Comparison of ENCODE assay signal across 10 mouse cellular contexts in the genomic region with DNA sequence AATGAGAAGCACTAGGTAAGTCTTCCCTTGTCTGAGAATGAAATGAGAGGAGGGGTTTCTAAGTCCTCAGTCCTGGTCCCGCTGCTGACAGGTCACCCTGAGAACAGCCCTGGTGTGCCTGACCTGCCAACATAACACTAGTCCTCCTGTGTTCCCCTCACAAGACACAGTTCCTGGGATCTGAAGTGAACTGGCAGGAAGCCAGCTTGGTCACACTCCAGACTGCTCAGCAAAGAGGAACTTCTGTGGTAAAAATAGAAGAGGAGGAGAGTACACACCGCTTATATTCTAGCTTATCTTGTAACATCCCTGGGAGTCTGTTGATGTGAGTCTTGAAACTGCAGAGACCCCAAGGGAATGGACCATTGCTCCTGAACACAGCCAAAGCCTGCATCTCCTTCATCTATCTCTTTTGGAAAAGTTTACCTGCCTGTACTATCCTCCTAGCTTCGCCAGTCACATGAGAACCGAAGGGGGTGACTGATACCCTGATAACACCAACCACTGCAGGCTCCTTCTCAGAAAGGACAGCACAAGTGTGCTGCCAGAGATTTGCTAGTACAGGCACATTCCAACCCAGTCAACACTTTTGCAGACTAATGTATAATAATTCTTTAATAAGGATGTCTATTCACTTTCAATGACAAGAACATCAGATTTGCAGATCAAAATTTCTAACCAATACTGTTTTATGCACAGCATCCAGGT. TPM values are rescaled to one million over a fixed set of nuclear protein-coding genes. Genes with fewer than 3 reads are reported as not detected.
DNase-seq lines count a peak whose midpoint lies in the region; ATAC-seq and TF ChIP-seq lines count a peak whose summit lies in the region.
"Had no signal": no experiment of that assay in that cellular context is flagged by ENCODE, and none has a peak within 500 bp of the region (broad histone marks: within the 10 kb centered on the region; RNA-seq: fewer than 3 reads in every experiment).

No protein-coding gene starts in this region.

- H3K4me1 ChIP-seq in hindbrain, embryonic 15.5 days (replicated peaks) = no peaks in the 10 kb centered on the region
- H3K4me1 ChIP-seq in hindbrain, embryonic 10.5 days (replicated peaks) = peaks cover 5% of the 10 kb centered on the region; the same call in 1 of the 2 replicates
- H3K4me1 ChIP-seq in midbrain, embryonic 11.5 days (ENCODE audit: control insufficient read depth, insufficient read depth, low read length) = no peaks in the 10 kb centered on the region
- H3K4me1 ChIP-seq: midbrain, embryonic 12.5 days had no signal

- 0 out of 2 replicates have a peak, but pooled peaks have one; percentile 56 for ATAC-seq in hindbrain, embryonic 15.5 days (ENCODE audit: low FRiP score, low read depth)
- ATAC-seq in granulocyte monocyte progenitor cell, adult 5-6 weeks (replicated peaks; ENCODE audit: poor library complexity, severe bottlenecking) = peak; percentile 84
- peak; percentile 70 for ATAC-seq in megakaryocyte, adult 5-6 weeks (ENCODE audit: poor library complexity, severe bottlenecking)
- no peak for ATAC-seq in erythroblast, adult 5-6 weeks (replicated peaks; ENCODE audit: low FRiP score, poor library complexity, severe bottlenecking)
- no peak for ATAC-seq in midbrain, embryonic 11.5 days (ENCODE audit: low FRiP score)

- no peak overlapping the region for H3K9ac ChIP-seq in hindbrain, embryonic 15.5 days
- H3K9ac ChIP-seq in midbrain, embryonic 11.5 days (ENCODE audit: low read length) = no peak overlapping the region
- H3K9ac ChIP-seq: midbrain, embryonic 12.5 days had no signal

- no peak for TF ChIP-seq CTCF in brain, embryonic 14.5 days (IDR thresholded peaks at IDR 0.05; ENCODE audit: borderline replicate concordance, extremely low read depth, insufficient read depth, insufficient read length)

- H3K27me3 ChIP-seq in hindbrain, embryonic 15.5 days = no peaks in the 10 kb centered on the region
- H3K27me3 ChIP-seq in hindbrain, embryonic 10.5 days (ENCODE audit: insufficient read depth, poor library complexity, severe bottlenecking) = no peaks in the 10 kb centered on the region
- H3K27me3 ChIP-seq in midbrain, embryonic 11.5 days (ENCODE audit: control insufficient read depth, insufficient read depth, low read length) = no peaks in the 10 kb centered on the region
- H3K27me3 ChIP-seq: midbrain, embryonic 12.5 days had no signal

- 79% methylated on average over 4 of the region's 4 CpGs for WGBS in hindbrain, embryonic 15.5 days
- WGBS in hindbrain, embryonic 10.5 days = 91% methylated on average over 4 of the region's 4 CpGs
- WGBS in midbrain, embryonic 11.5 days = 93% methylated on average over 4 of the region's 4 CpGs

- H3K27ac ChIP-seq in hindbrain, embryonic 15.5 days (replicated peaks) = no peak overlapping the region
- H3K27ac ChIP-seq in hindbrain, embryonic 10.5 days = no peak overlapping the region
- no peak overlapping the region for H3K27ac ChIP-seq in midbrain, embryonic 11.5 days (ENCODE audit: low read depth, low read length)
- H3K27ac ChIP-seq: midbrain, embryonic 12.5 days had no signal

- no peak overlapping the region for H3K4me3 ChIP-seq in hindbrain, embryonic 15.5 days
- H3K4me3 ChIP-seq in hindbrain, embryonic 10.5 days = no peak overlapping the region
- H3K4me3 ChIP-seq in midbrain, embryonic 11.5 days (ENCODE audit: low read depth, low read length) = no peak overlapping the region
- H3K4me3 ChIP-seq: erythroblast, embryonic 14.5 days; midbrain, embryonic 12.5 days had no signal

- no peak for TF ChIP-seq POLR2A in brain, embryonic 14.5 days (IDR thresholded peaks at IDR 0.05; ENCODE audit: borderline replicate concordance, extremely low read depth, insufficient read depth, insufficient read length, poor library complexity, severe bottlenecking)

- no peak overlapping the region for H3K4me2 ChIP-seq in hindbrain, embryonic 15.5 days
- H3K4me2 ChIP-seq in midbrain, embryonic 11.5 days = no peak overlapping the region
- H3K4me2 ChIP-seq: midbrain, embryonic 12.5 days had no signal

- no peaks in the 10 kb centered on the region for H3K36me3 ChIP-seq in hindbrain, embryonic 15.5 days
- H3K36me3 ChIP-seq in hindbrain, embryonic 10.5 days = no peaks in the 10 kb centered on the region
- no peaks in the 10 kb centered on the region for H3K36me3 ChIP-seq in midbrain, embryonic 11.5 days (ENCODE audit: control insufficient read depth, insufficient read depth, low read length)
- H3K36me3 ChIP-seq: midbrain, embryonic 12.5 days had no signal

- no peak for DNase-seq in hindbrain, embryonic 10.5 days (ENCODE audit: low spot score)
- peak; percentile 58 for DNase-seq in brain, embryonic 14.5 days (ENCODE audit: low read depth)
- DNase-seq in layer of hippocampus, adult 11-12 months (ENCODE audit: low spot score) = peak; percentile 64
- no peak for DNase-seq in midbrain, embryonic 11.5 days (ENCODE audit: low spot score, missing footprints)

- no peaks in the 10 kb centered on the region for H3K9me3 ChIP-seq in hindbrain, embryonic 15.5 days
- no peaks in the 10 kb centered on the region for H3K9me3 ChIP-seq in hindbrain, embryonic 10.5 days
- no peaks in the 10 kb centered on the region for H3K9me3 ChIP-seq in midbrain, embryonic 11.5 days (ENCODE audit: control insufficient read depth, low read length)
- H3K9me3 ChIP-seq: midbrain, embryonic 12.5 days had no signal

RNA-seq across cellular contexts. Expression of gene Perp, which starts 42.3 kb away (rescaled TPM):
- polyA plus RNA-seq in hindbrain, embryonic 15.5 days (2015; fragmentation: Nextera tagmentation; extraction: Ambion mirVana) = 10.0 and 11.6 TPM in 2 replicates
- polyA plus RNA-seq in hindbrain, embryonic 10.5 days (2016; fragmentation: Nextera tagmentation; extraction: Ambion mirVana) = 15.7 and 18.2 TPM in 2 replicates
- 12.8 and 16.5 TPM in 2 replicates for polyA plus RNA-seq in brain, embryonic 14.5 days (2012; rRNA removed)
- 0.88 and 2.6 TPM in 2 replicates for total RNA-seq in granulocyte monocyte progenitor cell, adult 5-6 weeks (2014; fragmentation: Nextera tagmentation)
- 2.0 and 2.7 TPM in 2 replicates for total RNA-seq in granulocyte monocyte progenitor cell, adult 5-6 weeks (2017)
- 2.8 and 3.1 TPM in 2 replicates for total RNA-seq in megakaryocyte, adult 5-6 weeks (2015)
- 4.1 and 4.6 TPM in 2 replicates for total RNA-seq in megakaryocyte, adult 5-6 weeks (2017)
- 1.0 and 2.7 TPM in 2 replicates for total RNA-seq in erythroblast, adult 5-6 weeks (2015; ENCODE audit: low replicate concordance)
- total RNA-seq in erythroblast, adult 5-6 weeks (2017; ENCODE audit: low replicate concordance) = 0.56 and 0.85 TPM in 2 replicates
- polyA plus RNA-seq in midbrain, embryonic 11.5 days (2014; fragmentation: Nextera tagmentation; extraction: Ambion mirVana) = 6.0 and 6.1 TPM in 2 replicates
- polyA plus RNA-seq: erythroblast, embryonic 14.5 days had no signal

Comparison
In these comparisons a context has a peak if more than half of its experiments do, and no peak if none do; other contexts are left out.
1. ATAC-seq: peak in hindbrain, embryonic 15.5 days (single experiment), granulocyte monocyte progenitor cell, adult 5-6 weeks (single experiment) and megakaryocyte, adult 5-6 weeks (single experiment); none in erythroblast, adult 5-6 weeks (single experiment) and midbrain, embryonic 11.5 days (single experiment).
2. DNase-seq: peak in brain, embryonic 14.5 days (single experiment) and layer of hippocampus, adult 11-12 months (single experiment); none in hindbrain, embryonic 10.5 days (single experiment) and midbrain, embryonic 11.5 days (single experiment).